Mouse (Mus musculus): Measurements from ENCODE around the gene Sh3bp1.

DNA sequence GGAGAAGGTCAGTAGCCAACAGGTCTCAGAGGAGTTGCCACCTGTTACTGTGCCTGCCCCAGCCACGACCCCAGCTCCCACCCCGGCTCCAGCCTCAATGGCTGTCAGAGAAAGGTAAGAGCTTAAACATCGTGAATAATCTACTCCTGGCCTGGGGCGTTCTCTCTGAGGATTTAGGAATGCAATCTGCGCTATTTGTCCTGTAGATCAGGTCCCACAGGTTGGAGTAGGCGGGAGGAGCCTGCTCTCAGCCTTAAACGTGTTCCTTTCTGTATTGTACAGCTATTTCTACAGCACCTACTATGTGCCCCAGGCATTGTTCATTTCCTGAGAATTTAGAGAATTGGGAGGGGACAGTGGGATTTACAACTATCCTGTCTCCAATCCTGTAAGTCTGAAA is 8.8 kb downstream of the Sh3bp1 start:
- TF ChIP-seq ZNF384 (IDR thresholded peaks at IDR 0.05; ENCODE audit: low read depth, low read length): no peak
- TF ChIP-seq ZC3H11A (IDR thresholded peaks at IDR 0.05; ENCODE audit: borderline replicate concordance, low read depth, low read length): no peak
- TF ChIP-seq CHD2 (IDR thresholded peaks at IDR 0.05; ENCODE audit: low read depth, low read length): no peak
- no peak for TF ChIP-seq HCFC1 (IDR thresholded peaks at IDR 0.05; ENCODE audit: borderline replicate concordance, insufficient read depth, low read length)

Measured in ES-E14 (cell line).